Mouse (Mus musculus) left cerebral cortex, postnatal 36 days (tissue): ENCODE data around the gene Prss36. TPM values are rescaled to one million over a fixed set of nuclear protein-coding genes. Genes with fewer than 3 reads are reported as not detected.
"Not testable (repeated sequence)": the region's sequence is repeated elsewhere in the genome, so short reads cannot be mapped to it uniquely, and the experiment has no call there.

Experiments used
- DNase-seq, 2 experiments: peaks; one replicate each; pipeline ENCODE4 v3.0.0; 2021 to 2022; ENCODE audit warnings: low spot score in 2 of 2, mixed read lengths in 1 of 2
- intact Hi-C: fragments of 180-260 bp; cut with DNase I; formaldehyde crosslinking; loops from one replicate; pipeline ENCODE4 v1.15.1; 2025
- total RNA-seq, 2 experiments: library from RNA; stranded (reverse); gene quantifications; 2 replicates each; pipeline ENCODE4 v1.2.3; 2021

Gene Prss36
- 10 to 100 TPM in 1 of 2 experiments, 1 to 10 TPM in 1; 8.2 to 10.2 TPM for total RNA-seq

GRCm38 (mm10) chr7:127946470-127947023 lies at the start of gene Prss36:
Gene Prss36 (minus strand): TSS chr7:127946725.
- no peak for DNase-seq
- intact Hi-C loops, result no loop called here

GRCm38 (mm10) chr7:127993341-127993977 lies 46.9 kb upstream of the Prss36 start, which contains the start of gene Pycard:
Gene Pycard (minus strand): TSS chr7:127993867.
- intact Hi-C loops, result no loop called here
- peak; percentile 25 to 28 for DNase-seq

- intact Hi-C loops, result no loop called here
- DNase-seq, result no peak
These were observed 46.2 kb upstream of the Prss36 start for GRCm38 (mm10) chr7:127992488-127993340.

- peak; percentile 56 to 65 for DNase-seq
- intact Hi-C loops, result no loop called here
These were observed 45.3 kb upstream of the Prss36 start for GRCm38 (mm10) chr7:127991643-127992487.

DNA sequence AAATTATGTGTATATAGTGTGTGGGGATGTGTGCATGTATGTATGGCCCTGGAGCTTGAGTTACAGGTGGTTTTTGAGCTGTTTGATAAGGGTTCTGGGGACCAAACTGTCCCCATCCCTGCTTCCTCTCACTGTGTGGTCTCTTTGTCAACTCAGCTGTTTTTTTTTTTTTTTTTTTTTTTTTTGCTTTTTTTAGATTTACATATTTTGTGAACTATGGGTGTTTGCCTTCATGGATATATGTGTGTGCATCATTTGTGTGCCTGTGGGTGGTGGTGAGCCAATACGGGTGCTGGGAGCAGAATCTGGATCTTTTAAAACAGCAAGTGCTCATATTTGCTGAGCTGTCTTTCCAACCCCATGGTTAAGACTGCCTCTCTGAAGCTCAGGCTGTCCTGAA lies 42.4 kb upstream of the Prss36 start:
- no peak for DNase-seq
- intact Hi-C loops, result loop anchor here (5.0 kb wide), 1 partner anchor 218 kb away; the partner anchor contains the start of gene Cox6a2

DNA sequence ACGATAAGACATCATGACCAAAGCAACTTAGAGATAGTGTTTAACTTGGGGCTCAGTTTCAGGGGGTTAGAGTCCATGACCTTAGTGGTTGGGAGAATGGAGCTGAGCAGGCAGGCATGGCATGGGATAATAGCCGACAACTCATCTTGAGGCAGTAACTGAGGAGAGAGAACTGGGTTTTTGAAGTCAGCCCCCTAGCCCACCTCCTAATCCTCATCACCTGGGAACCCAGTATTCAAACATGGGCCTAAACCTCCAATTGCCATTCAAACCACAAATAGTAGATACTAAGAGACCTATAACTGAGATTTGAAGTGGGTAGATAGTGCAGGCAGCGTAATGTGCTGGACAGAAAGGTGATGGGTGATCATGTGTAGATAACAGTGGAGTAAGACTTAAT lies 34.1 kb upstream of the Prss36 start:
- DNase-seq, result no peak
- intact Hi-C loops, result no loop called here

- intact Hi-C loops, result no loop called here
These were observed 32.3 kb upstream of the Prss36 start for GRCm38 (mm10) chr7:127978856-127979255.

DNA sequence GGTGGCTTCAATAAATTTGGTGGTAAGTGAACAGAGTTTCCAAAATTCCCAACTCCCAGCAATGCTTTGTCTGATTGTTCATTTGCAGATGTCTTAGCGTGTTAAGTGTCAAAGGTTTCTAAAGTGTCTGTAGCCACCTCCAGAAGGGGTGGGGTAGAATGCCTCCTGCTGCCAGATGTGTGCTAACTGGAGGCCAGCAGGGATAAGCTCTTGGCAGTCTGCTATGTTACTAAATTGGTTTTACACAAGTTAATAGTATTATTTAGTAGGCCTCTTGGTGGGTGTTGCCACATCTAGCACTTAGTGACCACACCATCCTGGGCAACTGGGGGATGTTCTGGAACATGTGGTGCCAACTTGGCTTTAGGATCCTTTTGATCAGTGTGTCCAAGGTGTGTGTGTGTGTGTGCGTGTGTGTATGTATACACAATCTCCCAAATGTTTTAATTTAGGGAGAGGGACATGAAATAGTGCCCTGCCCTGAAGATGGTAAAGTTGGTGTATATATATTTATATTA lies 27.9 kb upstream of the Prss36 start:
- no peak for DNase-seq
- intact Hi-C loops, result no loop called here

More at GRCm38 (mm10) chr7:127978856-127979255, 32.3 kb upstream of the Prss36 start:
- no peak for DNase-seq

DNA sequence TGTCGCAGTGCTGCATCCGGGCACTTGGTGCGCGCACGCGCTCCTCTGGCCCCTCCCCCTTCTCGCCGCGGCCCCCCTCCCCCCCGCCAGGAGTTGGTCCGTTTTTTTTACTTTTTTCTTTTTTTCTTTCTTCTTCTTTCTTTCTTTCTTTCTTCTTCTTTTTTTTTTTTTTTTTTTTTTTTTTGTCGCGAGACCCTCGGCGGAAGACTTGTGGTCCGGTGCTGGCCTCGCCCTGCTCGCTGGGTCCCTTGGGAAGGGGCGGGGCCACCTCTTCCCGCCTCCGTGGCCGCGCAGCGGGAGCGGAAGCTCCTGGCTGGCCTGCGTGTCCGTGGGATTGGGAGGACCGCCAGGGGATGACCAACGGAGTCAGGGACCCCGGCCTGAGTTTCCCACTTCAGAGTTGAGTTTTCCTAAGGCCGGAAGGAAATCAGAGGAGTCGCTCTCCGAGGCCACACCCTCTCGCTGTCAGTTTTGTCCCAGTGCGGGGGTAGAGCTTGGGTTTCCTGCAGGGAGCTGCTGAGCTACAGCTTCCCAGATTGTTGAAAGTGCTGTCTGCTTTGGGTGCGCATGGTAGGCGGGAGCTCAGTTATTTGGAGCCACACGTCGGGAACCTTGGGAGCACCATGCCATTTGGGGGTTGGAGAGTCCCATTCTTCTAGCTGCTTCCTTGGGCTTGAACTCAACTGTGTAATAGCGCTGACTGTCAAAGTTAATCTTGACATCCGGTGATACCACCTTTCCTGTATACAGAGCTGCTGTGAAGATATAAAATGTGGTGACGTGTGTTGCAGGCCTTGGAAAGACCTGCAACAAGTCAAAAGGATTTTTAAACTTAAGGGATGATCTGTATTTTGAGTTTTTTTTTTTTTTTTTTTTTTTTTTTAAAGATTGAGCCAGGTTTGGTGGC lies 21.6 kb upstream of the Prss36 start:
- DNase-seq, result peak; percentile 66 to 75
- intact Hi-C loops, result loop anchor here (1.0 kb wide), 1 partner anchor 33 kb away; no protein-coding TSS in a partner anchor

DNA sequence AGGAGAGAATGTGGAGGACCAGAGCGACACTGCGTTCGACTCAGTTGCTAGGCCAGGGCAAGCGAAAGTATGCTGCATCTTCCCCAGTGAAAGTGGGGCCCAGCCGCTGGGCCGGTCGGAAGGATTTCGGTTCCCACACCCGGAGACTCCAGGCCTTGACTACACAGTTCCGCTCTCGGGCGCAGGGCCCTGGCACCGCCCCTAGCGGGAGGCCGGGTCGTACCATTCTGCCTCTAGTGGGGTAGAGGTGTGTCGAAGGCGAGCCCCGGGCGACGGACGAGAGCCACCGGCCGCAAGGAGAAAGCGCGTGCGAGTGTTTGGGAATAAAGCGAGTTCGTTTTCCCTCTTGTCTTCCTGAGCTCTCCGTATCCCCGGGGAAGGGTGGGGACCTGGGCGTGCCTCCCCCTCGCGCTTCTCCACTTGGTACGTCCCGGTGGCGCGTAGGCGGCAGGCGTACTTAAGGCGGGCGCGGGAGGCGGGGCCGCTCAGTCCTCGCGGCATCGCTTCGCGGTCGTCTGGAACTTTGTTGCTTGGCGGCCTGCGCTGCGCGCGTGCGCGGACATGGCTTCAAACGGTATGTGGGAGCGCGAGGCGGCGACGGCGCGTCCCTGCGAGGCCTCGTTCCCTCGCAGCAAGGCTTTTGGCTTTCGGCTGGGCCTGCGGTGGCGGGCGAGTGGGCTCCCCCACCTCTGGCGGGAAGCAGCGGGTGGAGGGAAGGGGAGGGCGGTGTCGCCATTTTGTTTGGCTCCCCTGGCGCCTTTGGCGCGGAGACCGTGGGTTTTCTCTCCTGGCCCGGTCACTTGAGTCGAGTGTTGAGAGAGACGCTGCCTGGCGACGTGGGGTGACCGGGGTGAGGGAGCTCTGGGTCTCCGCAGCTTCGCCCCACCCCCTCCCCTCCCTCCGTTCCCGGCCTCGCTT lies 20.7 kb upstream of the Prss36 start, which contains the start of gene Fus:
Fus (plus strand) TSS at position 454 of the 918 bp plus-strand sequence.
- intact Hi-C loops, result loop anchor here (1.0 kb wide), 1 partner anchor 32 kb away; no protein-coding TSS in a partner anchor

GRCm38 (mm10) chr7:127966371-127966918 lies 19.9 kb upstream of the Prss36 start:
- intact Hi-C loops, result no loop called here
- DNase-seq, result no peak

More for the DNA sequence above, 20.7 kb upstream of the Prss36 start, which contains the start of gene Fus:
- DNase-seq, result peak; percentile 95

- no peak for DNase-seq
- intact Hi-C loops, result no loop called here
These were observed 12.8 kb upstream of the Prss36 start for GRCm38 (mm10) chr7:127959364-127959763.

- DNase-seq, result no peak
- intact Hi-C loops, result no loop called here
These were observed 6.5 kb upstream of the Prss36 start for GRCm38 (mm10) chr7:127952864-127953581.

DNA sequence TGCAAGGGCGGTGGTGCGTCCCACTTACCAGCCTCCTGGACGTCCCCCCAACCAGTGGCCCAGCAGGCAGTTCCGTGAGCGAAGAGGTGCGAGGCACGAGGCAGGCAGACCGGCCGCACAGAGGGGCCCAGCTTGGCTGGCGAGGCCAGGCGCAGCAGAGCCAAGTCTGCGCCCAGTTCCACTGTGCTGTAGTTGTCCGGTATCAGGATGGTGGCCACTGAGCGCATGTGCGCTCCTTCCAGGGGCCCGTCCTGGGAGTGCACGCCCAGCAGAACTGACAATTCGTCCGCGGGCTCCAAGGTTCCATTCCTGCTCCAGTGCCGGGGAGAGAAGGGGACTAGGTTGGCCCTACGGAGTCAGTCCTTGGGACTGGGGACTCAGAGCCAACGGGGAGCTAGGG lies 1.9 kb downstream of the Prss36 start:
- intact Hi-C loops, result no loop called here
- DNase-seq, result no peak

GRCm38 (mm10) chr7:127942097-127942496 lies 4.4 kb downstream of the Prss36 start:
- intact Hi-C loops, DNase-seq: not testable (repeated sequence)
